Mouse (Mus musculus) forebrain, postnatal 0 days (tissue): ENCODE measurements around the gene Arntl. TPM values are rescaled to one million over a fixed set of nuclear protein-coding genes. Genes with fewer than 3 reads are reported as not detected.
"Not testable (repeated sequence)": the region's sequence is repeated elsewhere in the genome, so short reads cannot be mapped to it uniquely, and the experiment has no call there.

ENCODE experiments used
- ATAC-seq: fragments of 200-750 bp; cut with Nextera tagmentation; 2 replicates; pipeline ENCODE4 v1.8.0; 2017; ENCODE audit warnings: mild to moderate bottlenecking, moderate library complexity
- DNase-seq: peaks from one replicate; pipeline ENCODE4 v3.0.0-alpha.2; 2015
- H3K27ac ChIP-seq: fragments of 300-500 bp; sonication (generic); 2 replicates; pipeline ENCODE4 v1.5.1; 2014; ENCODE audit warnings: low read depth, mild to moderate bottlenecking, antibody characterized with exemption, low read length, moderate library complexity, mixed read lengths
- H3K27me3 ChIP-seq: fragments of 300-500 bp; sonication (generic); 2 replicates; pipeline ENCODE4 v1.6.1; 2014; ENCODE audit warnings: mild to moderate bottlenecking, low read length, mixed read lengths; ENCODE audit not compliant: insufficient read depth
- H3K36me3 ChIP-seq: fragments of 300-500 bp; sonication (generic); 2 replicates; pipeline ENCODE4 v1.6.1; 2014; ENCODE audit warnings: mild to moderate bottlenecking, moderate library complexity; ENCODE audit not compliant: insufficient read depth
- H3K4me1 ChIP-seq: fragments of 300-500 bp; sonication (generic); 2 replicates; pipeline ENCODE4 v1.6.1; 2014; ENCODE audit warnings: antibody characterized with exemption; ENCODE audit not compliant: insufficient read depth
- H3K4me2 ChIP-seq: fragments of 300-500 bp; sonication (generic); 2 replicates; pipeline ENCODE4 v1.6.1; 2014; ENCODE audit warnings: low read depth, mild to moderate bottlenecking, moderate library complexity
- H3K4me3 ChIP-seq: fragments of 300-500 bp; sonication (generic); 2 replicates; pipeline ENCODE4 v1.5.1; 2014; ENCODE audit warnings: low read depth, low read length, mixed read lengths
- H3K9ac ChIP-seq: fragments of 300-500 bp; sonication (generic); 2 replicates; pipeline ENCODE4 v1.6.1; 2014; ENCODE audit warnings: mild to moderate bottlenecking
- H3K9me3 ChIP-seq: fragments of 300-500 bp; sonication (generic); 2 replicates; pipeline ENCODE4 v1.6.1; 2016; ENCODE audit warnings: low read length
- CTCF ChIP-seq: sonication (generic); IDR thresholded peaks from 2 replicates; pipeline ENCODE4 v1.5.1; 2016; ENCODE audit warnings: antibody characterized with exemption, control low read depth, low read depth
- WGBS: fragments of 180-500 bp; shearing (Covaris S2); extraction: QIAGEN DNeasy Blood & Tissue Kit; methylation state at CpG from one replicate; pipeline ENCODE4 v1.1.7; 2014; 5-methylcytosine and 5-hydroxymethylcytosine counted together
- polyA plus RNA-seq: library from polyadenylated mRNA; unstranded; fragments of >200 nt; fragmentation: Nextera tagmentation; extraction: Ambion mirVana; gene quantifications from 2 replicates; pipeline ENCODE4 v1.2.1, GENCODE M21; 2015
- total RNA-seq: library from RNA; depleted of rRNA; stranded (reverse); fragments of >200 nt; gene quantifications from 2 replicates; pipeline ENCODE4 v1.2.3, GENCODE M21; 2014

Arntl gene
- total and polyA plus RNA-seq, 2 experiments from 2014 or later: 20.7 to 32.4 TPM

- TF ChIP-seq CTCF: peak; percentile 33; the same call in 1 of the 2 replicates
- 44% methylated on average over 21 of the region's 21 CpGs for WGBS
- H3K36me3 ChIP-seq: no peaks in the 10 kb centered on the region
- no peak overlapping the region for H3K4me2 ChIP-seq
- H3K9ac ChIP-seq: no peak overlapping the region
- DNase-seq: peak; percentile 42
- peak; percentile 88 for ATAC-seq
- no peaks in the 10 kb centered on the region for H3K9me3 ChIP-seq
- no peaks in the 10 kb centered on the region for H3K27me3 ChIP-seq
- H3K4me1 ChIP-seq: no peaks in the 10 kb centered on the region
- no peak overlapping the region for H3K27ac ChIP-seq
- no peak overlapping the region for H3K4me3 ChIP-seq
These were observed 53.3 kb downstream of the Arntl start for GRCm38 (mm10) chr7:113260321-113261167.

GRCm38 (mm10) chr7:113261690-113262089 lies 54.4 kb downstream of the Arntl start:
- Histone ChIP-seq H3K27me3 (no peaks in the 10 kb centered on the region), H3K9me3 (no peaks in the 10 kb centered on the region), H3K4me1 (no peaks in the 10 kb centered on the region), H3K36me3 (no peaks in the 10 kb centered on the region), H3K4me3 (no peak overlapping the region), H3K9ac (no peak overlapping the region), H3K4me2 (no peak overlapping the region), H3K27ac (no peak overlapping the region)
- ATAC-seq (no peak), DNase-seq (no peak)
- no peak for TF ChIP-seq CTCF
- 93% methylated on average over 3 of the region's 3 CpGs for WGBS

- not testable (repeated sequence) for H3K9ac ChIP-seq, H3K27me3 ChIP-seq, H3K9me3 ChIP-seq, H3K4me2 ChIP-seq, H3K27ac ChIP-seq, H3K4me3 ChIP-seq, ATAC-seq, H3K4me1 ChIP-seq, H3K36me3 ChIP-seq, DNase-seq
- 54% methylated on average over 14 of the region's 14 CpGs for WGBS
These were observed 55.5 kb downstream of the Arntl start for GRCm38 (mm10) chr7:113262510-113263467.

- TF ChIP-seq CTCF: no peak
- H3K27me3 ChIP-seq: no peaks in the 10 kb centered on the region
- H3K4me1 ChIP-seq: no peaks in the 10 kb centered on the region
- no peak overlapping the region for H3K4me3 ChIP-seq
- no peaks in the 10 kb centered on the region for H3K9me3 ChIP-seq
- H3K9ac ChIP-seq: no peak overlapping the region
- no peak overlapping the region for H3K27ac ChIP-seq
- WGBS: 93% methylated on average over 1 of the region's 1 CpGs
- no peaks in the 10 kb centered on the region for H3K36me3 ChIP-seq
- DNase-seq (no peak), ATAC-seq (no peak)
- H3K4me2 ChIP-seq: no peak overlapping the region
These were observed 56.7 kb downstream of the Arntl start for GRCm38 (mm10) chr7:113263990-113264389.

- DNase-seq (peak; percentile 76), ATAC-seq (no peak)
- no peaks in the 10 kb centered on the region for H3K27me3 ChIP-seq
These were observed 61.0 kb downstream of the Arntl start for GRCm38 (mm10) chr7:113268287-113268686.

GRCm38 (mm10) chr7:113269081-113269480 lies 61.8 kb downstream of the Arntl start:
- Histone ChIP-seq H3K27me3 (no peaks in the 10 kb centered on the region), H3K4me3 (no peak overlapping the region), H3K9ac (no peak overlapping the region), H3K4me1 (no peaks in the 10 kb centered on the region; the same call in 1 of the 2 replicates), H3K27ac (no peak overlapping the region; the same call in 1 of the 2 replicates), H3K4me2 (no peak overlapping the region), H3K9me3 (no peaks in the 10 kb centered on the region), H3K36me3 (no peaks in the 10 kb centered on the region)
- TF ChIP-seq CTCF: no peak
- ATAC-seq (no peak), DNase-seq (no peak)

More at GRCm38 (mm10) chr7:113268287-113268686, 61.0 kb downstream of the Arntl start:
- no peak overlapping the region for H3K4me3 ChIP-seq
- TF ChIP-seq CTCF: peak; percentile 80
- H3K9me3 ChIP-seq: no peaks in the 10 kb centered on the region
- H3K9ac ChIP-seq: no peak overlapping the region
- H3K4me2 ChIP-seq: no peak overlapping the region
- 81% methylated on average over 9 of the region's 9 CpGs for WGBS
- H3K27ac ChIP-seq: no peak overlapping the region
- H3K4me1 ChIP-seq: no peaks in the 10 kb centered on the region; the same call in 1 of the 2 replicates
- H3K36me3 ChIP-seq: no peaks in the 10 kb centered on the region
